Mouse (Mus musculus) bone marrow, adult 2 months (tissue): ENCODE data around the gene Myo7a.

Source experiments
- CTCF ChIP-seq: fragments of 200-500 bp; IDR thresholded peaks from 2 replicates; pipeline ENCODE4 v1.5.1; 2011; ENCODE audit warnings: low read length, control low read depth; ENCODE audit not compliant: control insufficient read depth, insufficient read depth
- POLR2A ChIP-seq: fragments of 200-500 bp; IDR thresholded peaks from 2 replicates; pipeline ENCODE4 v1.6.1; 2011; ENCODE audit warnings: low read depth, mild to moderate bottlenecking, control low read depth, low read length, borderline replicate concordance; ENCODE audit not compliant: control insufficient read depth

DNA sequence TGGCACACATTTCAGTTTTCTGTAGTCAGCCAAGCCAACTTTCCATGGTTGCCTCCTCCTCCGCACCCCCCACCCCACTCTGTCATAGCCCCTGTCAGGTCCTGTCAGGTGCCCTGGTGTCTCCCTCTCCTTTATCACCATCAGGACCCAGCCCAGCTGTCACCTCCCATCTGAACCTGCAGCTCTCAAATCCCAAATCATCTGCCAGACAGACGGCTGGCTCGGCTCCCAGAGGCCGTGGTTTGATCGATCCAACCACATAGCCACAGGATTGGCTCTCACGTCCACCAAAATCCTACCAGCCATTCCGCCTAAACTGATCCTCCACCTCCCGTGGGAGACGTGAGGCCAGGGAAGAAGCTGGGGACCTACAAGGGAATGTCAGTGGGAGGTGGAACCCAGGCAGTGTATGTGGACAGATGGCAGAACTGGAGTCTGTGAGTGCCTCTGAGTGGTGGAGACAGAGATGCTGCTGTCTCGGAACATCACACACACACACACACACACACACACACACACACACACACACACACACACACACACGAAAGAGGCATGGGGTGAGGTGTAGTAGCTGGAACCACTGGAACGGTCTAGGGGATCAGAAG, 26.6 kb upstream of the Myo7a start:
- TF ChIP-seq POLR2A (no peak), CTCF (no peak)
